Mouse (Mus musculus) olfactory bulb, adult 2 months (tissue): ENCODE measurements around the gene Uts2b. TPM values are rescaled to one million over a fixed set of nuclear protein-coding genes. Genes with fewer than 3 reads are reported as not detected.

Experiments
- H3K27ac ChIP-seq: fragments of 200-500 bp; 2 replicates; pipeline ENCODE4 v1.5.1; 2012; ENCODE audit warnings: low read depth, low read length; ENCODE audit not compliant: insufficient read depth
- H3K4me1 ChIP-seq: fragments of 200-500 bp; 2 replicates; pipeline ENCODE4 v1.6.1; 2012; ENCODE audit warnings: low read length; ENCODE audit not compliant: control insufficient read depth, insufficient read depth
- H3K4me3 ChIP-seq: fragments of 200-500 bp; 2 replicates; pipeline ENCODE4 v1.5.1; 2012; ENCODE audit warnings: mild to moderate bottlenecking, low read depth, low read length, moderate library complexity; ENCODE audit not compliant: insufficient read depth
- CTCF ChIP-seq: fragments of 200-500 bp; IDR thresholded peaks from 2 replicates; pipeline ENCODE4 v1.5.1; 2012; ENCODE audit warnings: low read depth, mild to moderate bottlenecking, low read length, moderate library complexity; ENCODE audit not compliant: insufficient read depth
- POLR2A ChIP-seq: fragments of 200-500 bp; IDR thresholded peaks from 2 replicates; pipeline ENCODE4 v1.6.1; 2012; ENCODE audit warnings: mild to moderate bottlenecking, low read depth, low read length, moderate library complexity; ENCODE audit not compliant: insufficient read depth
- WGBS: fragments of 180-500 bp; shearing (Covaris S2); methylation state at CpG from one replicate; pipeline ENCODE4 v1.1.7; 2018; 5-methylcytosine and 5-hydroxymethylcytosine counted together
- polyA plus RNA-seq: library from polyadenylated mRNA; stranded (reverse); fragments of >200 nt; gene quantifications from 2 replicates; pipeline ENCODE4 v1.2.4, GENCODE M21; 2012; ENCODE audit warnings: low replicate concordance; ENCODE audit not compliant: missing spikeins, insufficient read depth, insufficient read length

Gene Uts2b
- polyA plus RNA-seq, 1 experiment, result not detected

DNA sequence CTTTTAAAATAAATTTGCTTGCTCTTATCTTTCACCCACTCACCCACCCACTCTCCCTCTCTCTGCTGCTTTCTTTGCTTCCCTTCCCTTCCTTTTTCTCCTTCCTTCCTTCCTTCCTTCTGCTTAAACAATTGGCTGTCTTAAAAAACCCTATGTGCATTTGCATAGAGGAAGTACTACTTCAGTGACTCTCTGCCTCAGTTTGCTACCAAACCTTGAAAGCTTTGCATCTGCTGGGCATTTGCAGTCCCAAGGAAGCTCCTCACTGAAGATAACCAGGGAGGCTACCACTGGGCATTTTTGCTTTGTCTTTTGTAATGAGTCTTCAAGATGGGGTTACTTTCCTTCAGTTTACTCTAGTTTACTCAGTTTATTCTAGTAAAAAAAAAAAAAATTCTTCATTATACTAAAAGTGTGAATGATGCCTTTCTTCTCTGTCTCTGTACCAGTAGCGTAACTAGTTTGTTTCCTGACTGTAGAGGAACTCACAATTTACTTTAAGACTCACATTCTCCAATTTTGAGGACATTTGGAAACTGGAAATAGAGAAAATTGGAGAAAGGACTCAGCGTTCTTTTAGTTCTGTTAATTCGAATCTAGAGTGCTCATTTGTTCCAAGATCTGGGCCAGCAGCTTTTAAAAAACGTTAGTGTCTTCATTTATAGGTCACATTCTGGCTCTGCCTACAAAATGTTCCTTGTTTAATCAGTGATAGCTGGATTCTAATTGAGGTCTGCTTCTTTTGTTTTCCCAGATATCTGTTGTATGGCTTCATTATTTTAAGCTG is 25.4 kb upstream of the Uts2b start:
- H3K27ac ChIP-seq, result peak overlapping the region; percentile 69; the same call in 1 of the 2 replicates
- H3K4me3 ChIP-seq, result no peak overlapping the region
- WGBS, result 58% methylated on average over 4 of the region's 4 CpGs
- TF ChIP-seq POLR2A, result no peak
- no peak for TF ChIP-seq CTCF
- peaks cover 5% of the 10 kb centered on the region for H3K4me1 ChIP-seq

DNA sequence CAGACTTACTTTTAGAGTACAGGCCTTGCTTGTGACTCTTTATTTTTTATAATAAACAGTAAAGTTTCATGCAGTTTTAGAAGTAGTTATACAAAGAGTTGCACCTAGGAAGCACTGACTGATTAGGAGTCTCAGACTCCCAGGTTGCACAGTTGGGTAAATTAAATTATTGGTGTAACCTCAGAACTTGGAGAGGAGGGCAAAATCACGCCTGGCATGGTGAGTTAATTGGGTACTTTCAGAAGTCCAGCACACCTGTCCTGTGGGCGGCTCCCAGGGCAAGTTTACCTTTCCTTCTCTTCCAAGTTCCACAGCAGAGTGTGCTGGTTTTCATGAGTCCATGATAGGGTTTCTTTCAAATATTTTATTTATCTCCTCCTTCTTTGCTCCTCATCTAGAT is 21.8 kb upstream of the Uts2b start:
- 75% methylated on average over 2 of the region's 2 CpGs for WGBS

DNA sequence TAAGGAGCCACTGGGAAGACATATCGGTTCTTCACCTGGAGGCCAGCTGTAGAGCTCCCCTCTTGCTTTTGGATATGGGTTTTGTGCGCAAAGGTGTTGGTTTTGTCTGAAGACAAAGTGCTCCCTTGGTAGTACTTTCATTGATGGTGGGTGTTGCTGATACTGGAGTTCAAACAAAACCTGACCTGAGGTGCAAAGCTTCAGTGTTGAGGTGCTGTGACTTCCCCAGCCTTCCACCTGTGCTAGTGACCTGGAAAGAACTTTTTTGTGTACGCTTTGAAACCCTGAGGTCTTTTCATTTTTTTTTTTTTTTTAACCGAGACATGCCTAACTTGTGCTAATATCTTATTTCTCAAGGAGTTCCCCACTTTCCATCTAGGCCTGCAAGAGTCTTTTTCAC is 20.3 kb upstream of the Uts2b start:
- H3K27ac ChIP-seq, result peak overlapping the region; percentile 70
- peak overlapping the region; percentile 18; the same call in 1 of the 2 replicates for H3K4me3 ChIP-seq
- TF ChIP-seq CTCF (no peak), POLR2A (no peak)
- WGBS, result 71% methylated on average over 4 of the region's 4 CpGs
- H3K4me1 ChIP-seq, result peaks cover 5% of the 10 kb centered on the region

More for the DNA sequence above, 21.8 kb upstream of the Uts2b start:
- TF ChIP-seq CTCF (no peak), POLR2A (no peak)
- H3K27ac ChIP-seq, result peak overlapping the region; percentile 33; the same call in 1 of the 2 replicates
- H3K4me3 ChIP-seq, result no peak overlapping the region
- peaks cover 6% of the 10 kb centered on the region for H3K4me1 ChIP-seq

DNA sequence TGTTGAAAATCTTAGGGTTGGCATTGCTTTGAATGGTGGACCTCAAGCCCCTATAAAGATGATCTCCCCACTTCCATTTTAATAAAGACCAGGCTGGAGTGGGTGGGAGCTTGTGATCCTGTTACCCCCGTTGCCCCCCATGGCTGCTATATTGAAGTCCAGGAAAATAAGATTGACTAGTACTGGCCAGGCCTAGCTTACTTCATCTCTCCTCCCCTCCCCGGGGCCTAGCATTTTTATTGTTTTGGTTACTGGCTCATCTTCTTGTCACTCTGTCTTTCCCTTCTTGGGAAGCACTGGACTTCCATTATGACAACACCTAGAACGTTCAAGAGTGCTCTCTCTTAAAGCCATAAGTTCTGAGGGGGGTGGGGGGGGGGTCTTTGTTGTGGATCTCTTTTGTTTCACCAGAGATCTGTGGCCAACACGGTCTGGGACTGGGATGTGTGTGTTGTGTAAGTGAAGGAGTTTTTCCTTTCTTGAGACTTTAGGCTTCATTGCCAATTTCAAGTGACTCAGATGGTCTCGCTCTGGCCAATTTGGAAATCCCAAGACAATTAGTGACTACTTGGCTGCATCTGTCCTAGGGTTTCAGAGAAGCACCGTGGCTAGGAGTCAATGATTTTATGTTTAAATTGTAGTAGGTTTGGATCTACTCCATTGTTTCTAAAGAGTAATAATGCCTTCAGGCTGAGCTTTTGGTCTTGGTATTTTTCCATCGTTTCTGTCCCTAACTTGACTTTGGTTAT is 19.7 kb upstream of the Uts2b start:
- TF ChIP-seq POLR2A (no peak), CTCF (no peak)
- 4% methylated on average over 7 of the region's 7 CpGs for WGBS
- Histone ChIP-seq H3K4me1 (peaks cover 5% of the 10 kb centered on the region), H3K4me3 (peak overlapping the region; percentile 93), H3K27ac (peak overlapping the region; percentile 70)

DNA sequence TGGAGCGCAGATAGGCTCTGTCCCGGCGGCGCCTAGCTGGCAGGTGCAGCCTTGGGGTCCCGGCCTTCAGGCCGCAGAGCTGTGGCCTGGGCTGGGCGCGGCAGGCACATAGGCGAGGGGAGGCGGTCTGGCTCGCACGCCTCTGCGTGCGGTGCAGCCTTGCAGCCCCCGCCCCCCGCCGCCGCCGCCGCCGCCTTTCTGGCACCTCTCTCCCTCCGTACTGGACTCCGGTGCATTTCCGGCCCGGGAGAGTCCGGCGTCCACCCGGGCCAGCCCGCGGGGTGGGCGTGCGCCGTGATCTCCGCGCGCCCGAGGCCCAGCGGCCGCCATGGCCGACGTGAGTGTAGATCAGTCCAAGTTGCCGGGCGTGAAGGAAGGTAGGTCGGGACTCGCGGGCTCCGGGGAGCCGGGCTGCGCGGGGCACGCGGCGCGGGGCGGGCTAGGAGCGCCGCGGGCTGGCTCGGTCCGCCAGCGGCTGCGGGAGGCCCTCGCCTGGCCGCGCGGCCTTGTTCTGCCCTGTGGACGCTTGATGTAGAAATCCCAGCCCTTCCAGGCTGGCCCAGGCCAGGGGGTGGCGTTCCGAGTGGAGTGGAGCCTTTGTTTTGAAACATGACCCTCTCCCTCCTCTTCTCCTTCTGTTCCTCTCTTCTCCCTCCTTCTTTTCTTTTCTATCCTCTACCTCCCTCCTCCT is 18.9 kb upstream of the Uts2b start, which contains the start of gene Ccdc50:
Ccdc50 (plus strand) TSS at position 109 of the 691 bp plus-strand sequence.
- TF ChIP-seq CTCF, result no peak
- TF ChIP-seq POLR2A, result peak; percentile 37; the same call in 1 of the 2 replicates
- Histone ChIP-seq H3K4me3 (peak within 1 kb of the TSS; percentile 93), H3K27ac (peak within 1 kb of the TSS; percentile 70), H3K4me1 (peaks cover 5% of the 10 kb centered on the region)
- WGBS, result under 1% methylated on average over 68 of the region's 69 CpGs

DNA sequence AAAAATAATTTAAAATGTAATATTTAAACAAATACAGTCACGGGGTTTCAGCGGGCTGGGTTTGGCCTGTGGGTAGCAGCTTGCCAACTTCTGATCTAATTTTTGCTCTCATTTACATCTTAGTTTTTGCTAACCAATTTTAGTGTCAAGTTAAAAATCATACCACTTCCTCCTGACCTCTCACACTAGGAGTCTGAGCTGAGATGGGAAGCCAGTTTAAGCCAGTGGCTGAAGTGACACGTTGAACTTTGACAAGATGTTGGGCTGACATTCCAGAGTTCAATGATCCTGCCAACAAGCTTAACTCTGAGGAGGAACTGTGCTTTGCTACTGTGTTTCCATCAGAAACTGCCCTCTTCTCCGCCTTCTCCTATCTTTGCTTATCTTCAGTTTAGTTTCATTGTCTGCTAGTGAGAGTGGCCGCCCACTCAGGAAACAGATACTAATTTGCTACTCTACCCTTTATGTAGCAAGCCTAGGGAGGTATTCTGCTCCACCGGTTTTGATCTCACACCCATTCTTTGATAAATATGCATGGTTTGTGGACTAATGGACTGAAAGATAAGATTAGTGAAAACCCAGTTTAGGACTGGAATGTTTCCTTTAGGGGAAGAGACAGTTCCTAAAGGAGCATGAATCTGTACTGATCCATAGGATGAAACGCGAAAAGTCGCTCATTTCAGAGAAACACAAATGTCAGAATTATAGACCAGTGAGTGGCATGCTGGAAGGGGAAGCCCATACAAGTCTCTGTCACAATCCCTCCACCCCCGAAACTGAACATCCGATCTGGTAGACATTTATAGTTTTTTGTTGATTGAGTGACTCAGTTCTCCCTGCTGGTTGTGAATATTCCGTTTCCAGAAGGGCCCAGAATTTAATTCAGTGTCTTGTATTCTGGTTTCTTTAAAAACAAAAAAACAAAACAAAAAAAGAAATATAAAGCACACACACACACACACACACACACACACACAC is 17.9 kb upstream of the Uts2b start:
- TF ChIP-seq CTCF, result no peak
- TF ChIP-seq POLR2A, result no peak
- H3K27ac ChIP-seq, result peak overlapping the region; percentile 62; the same call in 1 of the 2 replicates
- no peak overlapping the region for H3K4me3 ChIP-seq
- 22% methylated on average over 12 of the region's 12 CpGs for WGBS
- peaks cover 5% of the 10 kb centered on the region for H3K4me1 ChIP-seq

DNA sequence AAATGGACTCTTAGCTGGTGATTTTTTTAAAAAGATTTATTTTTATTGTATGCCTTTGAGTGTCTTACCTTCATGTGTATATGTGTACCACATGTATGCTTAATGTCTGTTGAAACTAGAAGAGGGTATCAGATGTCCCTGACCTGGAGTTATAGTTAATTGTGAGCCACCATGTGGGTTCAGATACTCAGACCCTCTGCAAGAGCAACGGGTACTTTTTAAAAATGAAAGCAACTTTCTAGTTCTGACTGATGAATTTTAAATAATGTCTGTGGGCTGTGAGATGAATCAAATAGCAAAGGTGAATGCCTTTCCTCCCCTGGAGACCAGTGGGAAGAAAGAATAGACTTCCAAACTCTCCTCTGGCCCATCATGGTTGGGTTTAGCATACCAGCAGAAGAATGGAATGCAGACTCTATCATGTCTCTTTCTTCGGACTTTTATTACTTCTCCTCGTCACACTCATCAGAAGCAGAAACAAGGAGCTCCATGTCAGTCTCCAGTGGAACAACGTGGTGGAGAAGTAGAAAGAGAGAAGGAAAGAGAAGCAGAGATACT is 16.9 kb upstream of the Uts2b start:
- peaks cover 4% of the 10 kb centered on the region for H3K4me1 ChIP-seq
- no peak for TF ChIP-seq CTCF
- TF ChIP-seq POLR2A, result no peak
- WGBS, result 87% methylated on average over 4 of the region's 4 CpGs
- no peak overlapping the region for H3K4me3 ChIP-seq
- H3K27ac ChIP-seq, result no peak overlapping the region
